In the genomic region with DNA sequence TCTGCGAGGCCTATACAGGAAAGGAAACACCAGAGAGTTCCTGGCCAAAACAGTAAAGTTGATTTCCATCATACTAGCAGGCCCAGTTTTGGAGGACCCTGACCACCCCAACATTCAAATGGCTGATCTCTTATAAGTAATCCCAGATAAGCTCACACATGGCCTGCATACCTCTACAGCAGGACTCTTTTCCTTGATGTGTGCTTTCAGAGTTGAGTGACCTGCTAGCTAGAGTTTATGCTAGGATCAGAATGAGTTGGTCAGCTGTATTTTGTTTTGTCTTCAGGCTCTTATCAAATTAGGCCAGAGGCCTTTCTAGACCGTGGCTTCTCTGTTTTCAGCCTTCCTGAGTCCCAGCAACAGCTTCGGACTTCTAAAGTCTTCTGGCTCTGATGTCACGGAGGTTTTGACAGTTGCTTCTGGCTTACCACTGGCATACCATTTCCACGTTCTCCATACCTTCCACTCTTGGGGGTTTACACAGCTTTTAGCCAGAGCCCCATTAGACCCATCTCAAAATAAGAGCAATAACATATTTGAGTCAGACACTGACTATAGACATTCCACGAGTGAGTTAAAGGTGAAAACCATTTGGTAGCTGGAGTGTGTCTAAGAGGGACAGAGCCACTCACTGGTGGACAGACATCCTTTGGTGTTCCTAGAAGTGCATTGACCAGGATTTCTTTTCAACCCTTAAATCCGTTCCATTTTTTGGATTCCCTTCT, we compare ENCODE assay signal across 16 mouse cellular contexts. TPM values are rescaled to one million over a fixed set of nuclear protein-coding genes. Genes with fewer than 3 reads are reported as not detected.
DNase-seq lines count a peak whose midpoint lies in the region; ATAC-seq lines count a peak whose summit lies in the region.
"Had no signal": no experiment of that assay in that cellular context is flagged by ENCODE, and none has a peak within 500 bp of the region (broad histone marks: within the 10 kb centered on the region; RNA-seq: fewer than 3 reads in every experiment).

No protein-coding gene starts in this region.

- peaks cover 63% of the 10 kb centered on the region for H3K4me1 ChIP-seq in forebrain, embryonic 15.5 days
- H3K4me1 ChIP-seq in midbrain, embryonic 10.5 days, result peaks cover 84% of the 10 kb centered on the region
- peaks cover 62% of the 10 kb centered on the region for H3K4me1 ChIP-seq in neural tube, embryonic 13.5 days (replicated peaks)

- no peaks in the 10 kb centered on the region for H3K36me3 ChIP-seq in forebrain, embryonic 15.5 days
- H3K36me3 ChIP-seq in midbrain, embryonic 10.5 days, result peaks cover 9% of the 10 kb centered on the region; the same call in 1 of the 2 replicates
- no peaks in the 10 kb centered on the region for H3K36me3 ChIP-seq in neural tube, embryonic 13.5 days

- DNase-seq in embryo, embryonic 10.5 days (ENCODE audit: low spot score), result peak; percentile 19
- DNase-seq in embryo, embryonic 10 days (ENCODE audit: low spot score), result no peak
- DNase-seq in midbrain, embryonic 10.5 days (ENCODE audit: low spot score), result peak; percentile 27
- no peak for DNase-seq in spleen, postnatal 10 days (ENCODE audit: low spot score in 2 of 2)
- no peak for DNase-seq in heart, adult 18-20 months
- DNase-seq: adrenal gland, postnatal 10 days; heart, adult 2 months; heart, postnatal 4 days; kidney, adult 8-10 months; layer of hippocampus, adult 9-11 months; lung, postnatal 14 days had no signal

- peak overlapping the region; percentile 97 for H3K27ac ChIP-seq in forebrain, embryonic 15.5 days (replicated peaks)
- peak overlapping the region; percentile 100 for H3K27ac ChIP-seq in midbrain, embryonic 10.5 days (replicated peaks)
- peak overlapping the region; percentile 94 for H3K27ac ChIP-seq in neural tube, embryonic 13.5 days (replicated peaks)
- H3K27ac ChIP-seq: heart, adult 2 months; liver, embryonic 14.5 days had no signal

- H3K4me3 ChIP-seq in forebrain, embryonic 15.5 days, result peak overlapping the region; percentile 60
- peak overlapping the region; percentile 99 for H3K4me3 ChIP-seq in midbrain, embryonic 10.5 days
- peak overlapping the region; percentile 42; the same call in 1 of the 2 replicates for H3K4me3 ChIP-seq in neural tube, embryonic 13.5 days
- H3K4me3 ChIP-seq: heart, adult 2 months had no signal

- no peak for ATAC-seq in forebrain, embryonic 15.5 days (replicated peaks)
- no peak for ATAC-seq in neural tube, embryonic 13.5 days (ENCODE audit: low read depth)
- no peak for ATAC-seq in cerebellum, adult (ENCODE audit: insufficient number of reproducible peaks, low FRiP score, low TSS enrichment)

- H3K4me2 ChIP-seq in forebrain, embryonic 15.5 days (replicated peaks), result peak overlapping the region; percentile 91
- H3K4me2 ChIP-seq in neural tube, embryonic 13.5 days, result peak overlapping the region; percentile 67

- H3K9me3 ChIP-seq in forebrain, embryonic 15.5 days, result no peaks in the 10 kb centered on the region
- no peaks in the 10 kb centered on the region for H3K9me3 ChIP-seq in midbrain, embryonic 10.5 days (replicated peaks)
- no peaks in the 10 kb centered on the region for H3K9me3 ChIP-seq in neural tube, embryonic 13.5 days

- H3K27me3 ChIP-seq in forebrain, embryonic 15.5 days, result no peaks in the 10 kb centered on the region
- H3K27me3 ChIP-seq in midbrain, embryonic 10.5 days (ENCODE audit: low read depth, poor library complexity, severe bottlenecking), result peaks cover 44% of the 10 kb centered on the region
- H3K27me3 ChIP-seq in neural tube, embryonic 13.5 days, result peaks cover 81% of the 10 kb centered on the region

- peak overlapping the region; percentile 52 for H3K9ac ChIP-seq in forebrain, embryonic 15.5 days (replicated peaks)
- peak overlapping the region; percentile 75; the same call in 1 of the 2 replicates for H3K9ac ChIP-seq in neural tube, embryonic 13.5 days
- H3K9ac ChIP-seq: liver, embryonic 14.5 days had no signal

- 29% methylated on average over 7 of the region's 7 CpGs for WGBS in forebrain, embryonic 15.5 days
- WGBS in midbrain, embryonic 10.5 days, result 42% methylated on average over 7 of the region's 7 CpGs
- 44% methylated on average over 7 of the region's 7 CpGs for WGBS in neural tube, embryonic 13.5 days

RNA-seq across cellular contexts. Expression of a gene that starts 8.2 kb away (rescaled TPM):
- polyA plus RNA-seq in forebrain, embryonic 15.5 days (2015; fragmentation: Nextera tagmentation; extraction: Ambion mirVana), result 39.7 and 42.3 TPM in 2 replicates
- 28.8 and 31.9 TPM in 2 replicates for polyA plus RNA-seq in midbrain, embryonic 10.5 days (2016; fragmentation: Nextera tagmentation; extraction: Ambion mirVana)
- 20.9 TPM in 2 replicates for polyA plus RNA-seq in neural tube, embryonic 13.5 days (2015; fragmentation: Nextera tagmentation; extraction: Ambion mirVana)
- under 1 TPM in 1 of 2 experiments, not detected in 1; 0.67 TPM for total RNA-seq in heart, adult 18-20 months (2021)
- total RNA-seq: heart, adult 2 months; heart, postnatal 4 days; monocyte, adult 5-6 weeks had no signal

Comparison
In these comparisons a context has a peak if more than half of its experiments do, and no peak if none do; other contexts are left out.
1. DNase-seq: peak in embryo, embryonic 10.5 days (single experiment) and midbrain, embryonic 10.5 days (single experiment); none in embryo, embryonic 10 days (single experiment), spleen, postnatal 10 days (0 of 2) and heart, adult 18-20 months (0 of 2).
2. H3K4me3 ChIP-seq: peak in every context shown above with its lines; median percentile 99 in midbrain, embryonic 10.5 days; 60 in forebrain, embryonic 15.5 days; 42 in neural tube, embryonic 13.5 days.
3. Peak in every context shown above with its lines, with median percentiles within 50 percentile points of each other: H3K27ac ChIP-seq.